Mouse (Mus musculus): ENCODE measurements around the gene Tmem44.

The Tmem44 gene

GRCm38 (mm10) chr16:30552621-30553338 lies 2.1 kb upstream of the Tmem44 start:
- no peak for DNase-seq (ENCODE audit: low read depth)

- peak; percentile 83 for DNase-seq (ENCODE audit: low read depth)
Observed at GRCm38 (mm10) chr16:30549966-30550747, 485 bp downstream of the Tmem44 start.

GRCm38 (mm10) chr16:30549516-30549915 lies 1.1 kb downstream of the Tmem44 start:
- DNase-seq (ENCODE audit: low read depth), result no peak

GRCm38 (mm10) chr16:30548291-30548690 lies 2.4 kb downstream of the Tmem44 start:
- no peak for DNase-seq (ENCODE audit: low read depth)

GRCm38 (mm10) chr16:30544693-30545092 lies 5.9 kb downstream of the Tmem44 start:
- no peak for DNase-seq (ENCODE audit: low read depth)

GRCm38 (mm10) chr16:30543386-30543785 lies 7.3 kb downstream of the Tmem44 start:
- DNase-seq (ENCODE audit: low read depth), result no peak

GRCm38 (mm10) chr16:30542826-30543225 lies 7.8 kb downstream of the Tmem44 start:
- DNase-seq (ENCODE audit: low read depth), result no peak

- DNase-seq (ENCODE audit: low read depth), result no peak
Observed at GRCm38 (mm10) chr16:30540107-30541001, 10.3 kb downstream of the Tmem44 start.

GRCm38 (mm10) chr16:30539433-30539832 lies 11.2 kb downstream of the Tmem44 start:
- DNase-seq (ENCODE audit: low read depth), result peak; percentile 75

GRCm38 (mm10) chr16:30535075-30535474 lies 15.6 kb downstream of the Tmem44 start:
- peak; percentile 69 for DNase-seq (ENCODE audit: low read depth)

- DNase-seq (ENCODE audit: low read depth), result peak; percentile 40
Observed at GRCm38 (mm10) chr16:30533592-30533991, 17.1 kb downstream of the Tmem44 start.

- DNase-seq (ENCODE audit: low read depth), result no peak
Observed at GRCm38 (mm10) chr16:30532929-30533328, 17.7 kb downstream of the Tmem44 start.

- peak; percentile 66 for DNase-seq (ENCODE audit: low read depth)
Observed at GRCm38 (mm10) chr16:30531761-30532406, 18.8 kb downstream of the Tmem44 start.

GRCm38 (mm10) chr16:30530815-30531214 lies 19.8 kb downstream of the Tmem44 start:
- peak; percentile 55 for DNase-seq (ENCODE audit: low read depth)

- no peak for DNase-seq (ENCODE audit: low read depth)
Observed at GRCm38 (mm10) chr16:30528386-30528785, 22.3 kb downstream of the Tmem44 start.

GRCm38 (mm10) chr16:30527889-30528288 lies 22.8 kb downstream of the Tmem44 start:
- DNase-seq (ENCODE audit: low read depth), result no peak

- DNase-seq (ENCODE audit: low read depth), result no peak
Observed at GRCm38 (mm10) chr16:30525756-30526155, 24.9 kb downstream of the Tmem44 start.

- DNase-seq (ENCODE audit: low read depth), result no peak
Observed at GRCm38 (mm10) chr16:30524481-30524880, 26.2 kb downstream of the Tmem44 start.

- DNase-seq (ENCODE audit: low read depth), result peak; percentile 52
Observed at GRCm38 (mm10) chr16:30522253-30522940, 28.2 kb downstream of the Tmem44 start.

GRCm38 (mm10) chr16:30521147-30521546 lies 29.5 kb downstream of the Tmem44 start:
- DNase-seq (ENCODE audit: low read depth), result peak; percentile 49

GRCm38 (mm10) chr16:30520361-30520823 lies 30.2 kb downstream of the Tmem44 start:
- peak; percentile 88 for DNase-seq (ENCODE audit: low read depth)

Measured in induced T-regulatory cell, adult 2 months (primary cell).